Mouse (Mus musculus): ENCODE measurements at regions not wholly inside any gene's neighbourhood (a gene's known extent, or its start where the extent isn't known, plus 50 kb on each side); places are given as distances from the start of the nearest gene placed in this dataset.

DNA sequence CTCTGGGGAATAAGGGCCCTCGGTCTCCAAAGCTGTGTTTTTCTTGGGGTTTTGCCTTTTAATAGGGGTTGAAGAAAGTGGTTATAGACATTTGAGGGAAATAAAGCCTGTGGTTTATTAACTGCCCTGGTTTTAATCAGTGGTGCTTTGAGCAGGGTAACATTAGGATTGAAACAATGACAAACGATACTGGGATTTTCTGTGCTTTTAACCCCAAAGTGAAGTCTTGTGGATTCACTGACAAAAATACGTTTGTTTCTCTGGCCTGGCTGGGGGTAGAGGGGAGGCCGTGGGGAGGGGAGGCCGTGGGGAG is 157.0 kb downstream of the Gas1 start:
- H3K4me3 ChIP-seq (ENCODE audit: low read depth, low read length), result no peak overlapping the region
- H3K36me3 ChIP-seq (ENCODE audit: control insufficient read depth, insufficient read depth, low read length), result no peaks in the 10 kb centered on the region
- H3K4me1 ChIP-seq (ENCODE audit: control insufficient read depth, insufficient read depth, low read length), result no peaks in the 10 kb centered on the region; the same call in 1 of the 2 replicates
- no peak for ATAC-seq
- H3K27me3 ChIP-seq (replicated peaks; ENCODE audit: control insufficient read depth, insufficient read depth, low read length), result no peaks in the 10 kb centered on the region
- H3K4me2 ChIP-seq (ENCODE audit: low read length), result no peak overlapping the region
- 9% methylated on average over 5 of the region's 5 CpGs for WGBS
- DNase-seq (ENCODE audit: low spot score), result no peak
- no peak overlapping the region for H3K9ac ChIP-seq (ENCODE audit: low read length)
- no peak overlapping the region for H3K27ac ChIP-seq (ENCODE audit: low read depth, low read length)
- no peaks in the 10 kb centered on the region for H3K9me3 ChIP-seq (replicated peaks; ENCODE audit: control insufficient read depth, low read length)

DNA sequence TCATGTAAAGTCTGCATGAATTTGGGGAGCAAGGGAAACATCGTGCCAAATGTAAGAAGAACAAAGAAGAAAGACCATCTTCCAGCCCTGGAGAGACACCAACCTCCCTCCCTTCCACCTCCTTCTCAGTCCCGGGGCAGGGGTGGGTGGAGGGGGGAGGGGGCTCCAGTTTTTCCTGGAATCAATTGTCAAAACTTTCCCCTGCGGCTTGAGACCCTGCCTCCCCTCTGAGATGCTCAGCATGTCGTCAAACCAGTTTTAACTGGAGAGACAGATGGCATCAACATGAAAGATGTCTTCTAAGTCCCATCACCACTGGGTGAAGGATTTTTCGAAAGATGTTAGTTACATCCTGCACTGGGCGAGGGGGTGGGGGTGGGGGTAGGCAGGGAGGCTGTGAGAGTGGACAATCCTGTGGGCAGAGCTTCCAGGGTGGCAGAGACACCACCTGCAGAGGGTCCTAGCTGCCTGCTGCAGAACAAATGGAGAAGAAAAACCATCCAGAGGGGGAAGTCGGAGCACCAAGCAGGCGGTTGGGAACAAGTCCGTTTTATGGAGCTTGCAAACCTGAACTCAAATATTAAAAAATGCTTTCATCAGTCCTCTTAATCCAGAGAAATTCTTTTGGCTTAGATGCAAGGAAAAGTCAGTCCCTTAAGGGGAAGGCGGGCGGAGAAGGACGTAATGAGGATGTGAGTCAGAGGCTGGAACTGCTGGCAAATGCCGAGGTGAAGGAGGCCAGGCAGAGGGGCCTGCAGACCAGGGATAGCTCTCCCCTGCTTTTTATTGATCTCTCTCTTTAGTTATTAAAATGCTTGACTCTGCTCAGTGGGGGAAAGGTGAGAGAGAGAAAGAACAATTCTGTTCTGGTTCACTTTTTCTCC is 157.6 kb downstream of the Gas1 start:
- H3K27ac ChIP-seq (ENCODE audit: low read depth, low read length), result no peak overlapping the region
- no peak overlapping the region for H3K4me3 ChIP-seq (ENCODE audit: low read depth, low read length)
- ATAC-seq (no peak), DNase-seq (ENCODE audit: low spot score) (no peak)
- WGBS, result 28% methylated on average over 13 of the region's 13 CpGs
- no peaks in the 10 kb centered on the region; the same call in 1 of the 2 replicates for H3K4me1 ChIP-seq (ENCODE audit: control insufficient read depth, insufficient read depth, low read length)
- no peak overlapping the region for H3K4me2 ChIP-seq (ENCODE audit: low read length)
- no peak overlapping the region for H3K9ac ChIP-seq (ENCODE audit: low read length)
- H3K9me3 ChIP-seq (replicated peaks; ENCODE audit: control insufficient read depth, low read length), result no peaks in the 10 kb centered on the region
- H3K27me3 ChIP-seq (replicated peaks; ENCODE audit: control insufficient read depth, insufficient read depth, low read length), result no peaks in the 10 kb centered on the region
- H3K36me3 ChIP-seq (ENCODE audit: control insufficient read depth, insufficient read depth, low read length), result no peaks in the 10 kb centered on the region

DNA sequence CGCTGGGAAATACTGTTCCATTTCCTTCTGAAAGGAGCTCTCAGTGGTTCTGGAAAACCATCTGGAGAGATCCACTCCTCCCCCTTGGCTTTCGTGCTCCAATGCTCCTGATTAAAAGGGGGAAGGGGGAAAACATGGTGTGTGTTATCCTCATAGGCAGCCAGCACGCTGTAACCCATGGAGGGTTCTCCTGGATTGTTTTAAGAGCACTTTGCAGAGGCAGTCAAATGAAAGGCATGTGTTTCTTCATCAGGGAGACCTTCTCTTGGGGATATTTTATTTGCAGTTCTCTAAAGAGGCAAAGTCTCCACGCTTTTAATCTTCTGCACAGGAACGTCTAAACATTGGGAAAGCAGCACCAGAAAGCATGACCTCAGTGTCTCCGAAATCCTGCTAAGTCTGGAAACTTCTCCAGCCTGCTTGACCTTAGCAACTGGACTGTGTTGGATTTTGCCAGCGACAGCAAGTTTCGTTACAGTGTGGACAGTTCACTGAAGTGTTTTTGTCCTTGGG is 161.3 kb downstream of the Gas1 start:
- Histone ChIP-seq H3K9me3 (replicated peaks; ENCODE audit: control insufficient read depth, low read length) (no peaks in the 10 kb centered on the region), H3K9ac (ENCODE audit: low read length) (no peak overlapping the region), H3K4me2 (ENCODE audit: low read length) (no peak overlapping the region), H3K36me3 (ENCODE audit: control insufficient read depth, insufficient read depth, low read length) (no peaks in the 10 kb centered on the region), H3K4me3 (ENCODE audit: low read depth, low read length) (no peak overlapping the region), H3K27ac (ENCODE audit: low read depth, low read length) (no peak overlapping the region), H3K27me3 (replicated peaks; ENCODE audit: control insufficient read depth, insufficient read depth, low read length) (no peaks in the 10 kb centered on the region), H3K4me1 (ENCODE audit: control insufficient read depth, insufficient read depth, low read length) (no peaks in the 10 kb centered on the region; the same call in 1 of the 2 replicates)
- WGBS, result 75% methylated on average over 8 of the region's 8 CpGs
- ATAC-seq (no peak), DNase-seq (ENCODE audit: low spot score) (no peak)

DNA sequence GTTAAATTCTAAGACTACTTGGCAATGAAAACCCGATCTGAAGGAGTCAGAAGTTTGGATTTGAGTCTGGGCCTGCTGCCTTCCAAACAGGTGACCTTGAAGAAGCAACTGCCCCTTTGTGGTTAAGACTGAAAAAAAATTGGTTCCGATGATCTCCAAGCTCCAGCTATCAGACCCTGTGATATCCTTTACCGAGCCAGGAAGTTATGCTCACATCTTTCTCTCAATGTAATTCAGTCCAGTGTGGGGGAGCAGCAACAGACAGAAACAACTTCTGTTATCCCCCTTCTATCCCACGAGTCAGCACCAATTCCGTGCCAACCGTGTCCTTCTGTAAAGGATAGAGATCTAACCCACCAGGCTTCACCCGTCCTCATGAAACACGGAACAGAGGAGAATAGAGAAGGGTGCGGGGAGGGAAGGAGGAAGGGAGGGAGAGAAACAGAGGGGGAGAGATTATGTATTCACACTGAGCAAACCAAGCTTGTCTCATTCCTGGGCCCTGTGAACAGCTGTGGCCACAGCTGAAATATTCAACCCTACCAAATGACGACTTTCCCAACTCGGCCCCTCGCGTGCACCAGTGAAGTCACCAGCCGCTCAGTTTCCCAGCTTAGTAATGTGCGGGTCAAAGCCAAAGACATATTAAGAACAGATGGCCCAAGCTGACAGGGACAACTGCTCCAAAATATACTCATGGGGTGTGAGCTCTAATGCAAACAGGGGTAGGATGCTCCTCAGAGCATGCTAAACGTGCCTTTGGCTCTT is 164.9 kb downstream of the Gas1 start:
- WGBS, result 79% methylated on average over 16 of the region's 16 CpGs
- H3K36me3 ChIP-seq (ENCODE audit: control insufficient read depth, insufficient read depth, low read length), result no peaks in the 10 kb centered on the region
- no peaks in the 10 kb centered on the region for H3K27me3 ChIP-seq (replicated peaks; ENCODE audit: control insufficient read depth, insufficient read depth, low read length)
- no peak overlapping the region for H3K27ac ChIP-seq (ENCODE audit: low read depth, low read length)
- ATAC-seq, result no peak
- DNase-seq (ENCODE audit: low spot score), result no peak
- H3K4me2 ChIP-seq (ENCODE audit: low read length), result no peak overlapping the region
- H3K4me1 ChIP-seq (ENCODE audit: control insufficient read depth, insufficient read depth, low read length), result no peaks in the 10 kb centered on the region; the same call in 1 of the 2 replicates
- H3K9ac ChIP-seq (ENCODE audit: low read length), result no peak overlapping the region
- no peak overlapping the region for H3K4me3 ChIP-seq (ENCODE audit: low read depth, low read length)
- H3K9me3 ChIP-seq (replicated peaks; ENCODE audit: control insufficient read depth, low read length), result no peaks in the 10 kb centered on the region

DNA sequence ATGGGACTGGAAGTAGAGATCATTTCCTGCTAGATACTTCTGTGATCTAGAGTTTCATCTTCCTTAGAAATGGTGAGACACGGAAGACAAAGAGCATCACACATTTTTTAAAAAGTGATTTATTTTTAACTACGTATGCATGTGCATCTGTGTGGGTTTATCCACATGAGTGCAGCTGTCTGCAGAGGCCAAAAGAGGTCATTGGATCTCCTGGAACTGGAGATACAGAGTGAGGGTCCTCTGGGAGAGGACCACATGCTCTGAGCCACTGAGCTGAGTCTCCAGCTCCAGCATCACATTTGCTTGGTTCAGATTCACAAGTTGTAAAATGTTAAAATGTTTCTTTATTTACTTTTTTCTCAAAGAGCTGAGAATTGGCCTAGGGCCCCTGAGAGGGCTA is 166.1 kb downstream of the Gas1 start:
- H3K4me2 ChIP-seq (ENCODE audit: low read length), result no peak overlapping the region
- no peak for DNase-seq (ENCODE audit: low spot score)
- H3K36me3 ChIP-seq (ENCODE audit: control insufficient read depth, insufficient read depth, low read length), result no peaks in the 10 kb centered on the region
- WGBS, result 91% methylated on average over 2 of the region's 2 CpGs
- no peaks in the 10 kb centered on the region; the same call in 1 of the 2 replicates for H3K4me1 ChIP-seq (ENCODE audit: control insufficient read depth, insufficient read depth, low read length)
- H3K27me3 ChIP-seq (replicated peaks; ENCODE audit: control insufficient read depth, insufficient read depth, low read length), result no peaks in the 10 kb centered on the region
- H3K27ac ChIP-seq (ENCODE audit: low read depth, low read length), result no peak overlapping the region
- no peak overlapping the region for H3K4me3 ChIP-seq (ENCODE audit: low read depth, low read length)
- ATAC-seq, result no peak
- no peak overlapping the region for H3K9ac ChIP-seq (ENCODE audit: low read length)
- H3K9me3 ChIP-seq (replicated peaks; ENCODE audit: control insufficient read depth, low read length), result no peaks in the 10 kb centered on the region

DNA sequence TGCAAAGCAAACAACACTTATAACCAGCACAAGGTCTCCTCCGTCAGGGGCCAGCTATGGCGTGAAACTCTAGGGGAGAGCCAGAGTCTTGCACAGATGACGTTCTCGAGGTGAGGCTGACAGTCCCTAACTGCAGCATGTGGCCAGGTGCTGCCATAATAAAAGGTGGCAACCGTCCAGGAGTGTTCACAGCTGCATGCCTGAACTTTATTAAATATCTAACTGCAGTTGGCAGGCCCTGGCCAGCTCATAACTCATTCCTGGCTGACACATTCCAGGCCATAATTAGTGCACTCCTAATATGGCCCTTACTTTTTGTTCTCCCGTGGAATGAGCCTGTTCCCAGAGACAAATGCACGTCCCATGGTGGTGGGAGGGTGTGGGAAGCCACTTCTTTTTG is 169.6 kb downstream of the Gas1 start:
- 28% methylated on average over 7 of the region's 7 CpGs for WGBS
- H3K4me2 ChIP-seq (ENCODE audit: low read length), result no peak overlapping the region
- ATAC-seq, result no peak
- no peak overlapping the region for H3K27ac ChIP-seq (ENCODE audit: low read depth, low read length)
- H3K27me3 ChIP-seq (replicated peaks; ENCODE audit: control insufficient read depth, insufficient read depth, low read length), result no peaks in the 10 kb centered on the region
- no peak overlapping the region for H3K4me3 ChIP-seq (ENCODE audit: low read depth, low read length)
- no peaks in the 10 kb centered on the region for H3K36me3 ChIP-seq (ENCODE audit: control insufficient read depth, insufficient read depth, low read length)
- no peak for DNase-seq (ENCODE audit: low spot score)
- no peaks in the 10 kb centered on the region for H3K9me3 ChIP-seq (replicated peaks; ENCODE audit: control insufficient read depth, low read length)
- no peaks in the 10 kb centered on the region; the same call in 1 of the 2 replicates for H3K4me1 ChIP-seq (ENCODE audit: control insufficient read depth, insufficient read depth, low read length)
- no peak overlapping the region for H3K9ac ChIP-seq (ENCODE audit: low read length)

DNA sequence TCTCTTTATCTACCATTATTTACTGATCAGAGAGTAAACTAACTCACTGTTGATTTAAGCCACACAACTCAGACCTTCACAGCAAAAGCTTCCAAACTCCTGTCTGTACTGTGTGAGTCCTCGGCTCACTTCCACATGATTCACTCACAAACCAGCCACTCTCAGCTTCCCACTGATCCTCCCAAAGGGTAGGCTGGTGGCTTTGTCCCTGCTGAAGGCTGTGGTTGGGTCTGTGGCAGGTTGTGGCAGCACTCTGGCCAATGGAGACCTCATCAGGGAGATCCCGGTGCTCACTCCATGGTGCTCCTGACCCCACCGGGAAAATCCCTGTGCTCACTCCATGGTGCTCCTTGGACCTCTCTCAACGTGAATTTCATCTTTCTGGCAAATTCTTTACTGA is 170.1 kb downstream of the Gas1 start:
- no peak overlapping the region for H3K9ac ChIP-seq (ENCODE audit: low read length)
- no peaks in the 10 kb centered on the region for H3K9me3 ChIP-seq (replicated peaks; ENCODE audit: control insufficient read depth, low read length)
- H3K27ac ChIP-seq (ENCODE audit: low read depth, low read length), result no peak overlapping the region
- H3K4me2 ChIP-seq (ENCODE audit: low read length), result no peak overlapping the region
- H3K36me3 ChIP-seq (ENCODE audit: control insufficient read depth, insufficient read depth, low read length), result no peaks in the 10 kb centered on the region
- ATAC-seq (no peak), DNase-seq (ENCODE audit: low spot score) (no peak)
- no peaks in the 10 kb centered on the region for H3K4me1 ChIP-seq (ENCODE audit: control insufficient read depth, insufficient read depth, low read length)
- no peak overlapping the region for H3K4me3 ChIP-seq (ENCODE audit: low read depth, low read length)
- WGBS, result 73% methylated on average over 4 of the region's 4 CpGs
- no peaks in the 10 kb centered on the region for H3K27me3 ChIP-seq (replicated peaks; ENCODE audit: control insufficient read depth, insufficient read depth, low read length)

DNA sequence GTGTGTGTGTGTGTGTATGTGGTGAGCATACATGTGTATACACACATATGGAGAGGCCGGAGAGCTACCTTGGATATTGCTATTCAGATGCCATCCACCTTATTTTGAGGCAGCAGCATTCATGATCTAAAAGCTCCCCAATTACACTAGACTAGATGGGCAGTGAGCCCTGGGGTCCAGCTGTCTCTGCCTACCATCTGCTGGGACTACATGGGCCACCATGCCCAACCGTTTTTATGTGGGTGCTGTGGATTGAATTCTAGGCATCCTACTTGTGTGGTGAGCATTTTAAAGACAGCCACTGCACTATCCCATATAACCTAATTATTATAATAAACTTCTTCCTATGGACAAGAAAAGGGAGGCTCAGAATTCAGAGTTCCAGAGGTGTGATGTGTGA is 172.6 kb downstream of the Gas1 start:
- ATAC-seq, result no peak
- H3K4me2 ChIP-seq (ENCODE audit: low read length), result no peak overlapping the region

DNA sequence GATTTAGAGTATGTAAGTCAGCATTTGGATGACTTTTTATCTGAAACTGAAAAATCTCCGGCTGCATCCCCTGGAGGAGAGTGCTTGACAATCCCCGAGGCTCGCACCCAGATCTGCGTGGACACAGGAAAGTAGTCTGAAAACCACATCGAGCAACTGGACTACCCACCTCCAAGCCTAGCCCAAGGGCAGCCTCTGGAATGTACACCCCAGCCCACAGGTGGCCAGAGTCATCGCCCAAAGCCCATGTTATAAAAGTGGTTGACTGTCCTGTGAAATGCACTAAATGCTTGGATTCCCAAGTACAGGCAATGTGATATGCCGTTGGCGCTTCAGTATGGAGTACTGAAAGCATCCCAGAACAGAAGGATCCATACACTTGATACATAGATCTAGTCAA is 175.1 kb downstream of the Gas1 start:
- no peak overlapping the region for H3K27ac ChIP-seq (ENCODE audit: low read depth, low read length)
- ATAC-seq, result no peak
- no peak overlapping the region for H3K9ac ChIP-seq (ENCODE audit: low read length)

More for the DNA sequence above, 172.6 kb downstream of the Gas1 start:
- no peak overlapping the region for H3K4me3 ChIP-seq (ENCODE audit: low read depth, low read length)
- 93% methylated on average over 2 of the region's 2 CpGs for WGBS
- DNase-seq (ENCODE audit: low spot score), result no peak
- no peak overlapping the region for H3K27ac ChIP-seq (ENCODE audit: low read depth, low read length)
- H3K9me3 ChIP-seq (replicated peaks; ENCODE audit: control insufficient read depth, low read length), result no peaks in the 10 kb centered on the region
- H3K4me1 ChIP-seq (ENCODE audit: control insufficient read depth, insufficient read depth, low read length), result peaks cover 13% of the 10 kb centered on the region
- no peaks in the 10 kb centered on the region for H3K27me3 ChIP-seq (replicated peaks; ENCODE audit: control insufficient read depth, insufficient read depth, low read length)
- no peak overlapping the region for H3K9ac ChIP-seq (ENCODE audit: low read length)
- H3K36me3 ChIP-seq (ENCODE audit: control insufficient read depth, insufficient read depth, low read length), result no peaks in the 10 kb centered on the region

More for the DNA sequence above, 175.1 kb downstream of the Gas1 start:
- peaks cover 13% of the 10 kb centered on the region for H3K4me1 ChIP-seq (ENCODE audit: control insufficient read depth, insufficient read depth, low read length)
- no peak overlapping the region for H3K4me3 ChIP-seq (ENCODE audit: low read depth, low read length)
- H3K36me3 ChIP-seq (ENCODE audit: control insufficient read depth, insufficient read depth, low read length), result no peaks in the 10 kb centered on the region
- H3K9me3 ChIP-seq (replicated peaks; ENCODE audit: control insufficient read depth, low read length), result no peaks in the 10 kb centered on the region
- H3K4me2 ChIP-seq (ENCODE audit: low read length), result no peak overlapping the region
- DNase-seq (ENCODE audit: low spot score), result no peak
- 78% methylated on average over 8 of the region's 8 CpGs for WGBS
- H3K27me3 ChIP-seq (replicated peaks; ENCODE audit: control insufficient read depth, insufficient read depth, low read length), result no peaks in the 10 kb centered on the region
